Mouse (Mus musculus) limb, embryonic 10.5 days (tissue): ENCODE data around the gene Gpc3. TPM values are rescaled to one million over a fixed set of nuclear protein-coding genes. Genes with fewer than 3 reads are reported as not detected.

ENCODE experiments used
- DNase-seq: peaks from one replicate; pipeline ENCODE4 v3.0.0-alpha.2; 2017; ENCODE audit warnings: low spot score
- H3K27ac ChIP-seq: fragments of 300-500 bp; sonication (generic); 2 replicates; pipeline ENCODE4 v1.5.1; 2016; ENCODE audit warnings: mild to moderate bottlenecking
- H3K27me3 ChIP-seq: fragments of 300-500 bp; sonication (generic); 2 replicates; pipeline ENCODE4 v1.6.1; 2016; ENCODE audit warnings: low read depth, mild to moderate bottlenecking; ENCODE audit not compliant: poor library complexity, severe bottlenecking
- H3K36me3 ChIP-seq: fragments of 300-500 bp; sonication (generic); 2 replicates; pipeline ENCODE4 v1.6.1; 2016; ENCODE audit warnings: mild to moderate bottlenecking, moderate library complexity
- H3K4me1 ChIP-seq: fragments of 300-500 bp; sonication (generic); 2 replicates; pipeline ENCODE4 v1.6.1; 2016
- H3K4me3 ChIP-seq: fragments of 300-500 bp; sonication (generic); 2 replicates; pipeline ENCODE4 v1.5.1; 2016; ENCODE audit warnings: mild to moderate bottlenecking, moderate library complexity
- H3K9me3 ChIP-seq: fragments of 300-500 bp; sonication (generic); replicated peaks from 2 replicates; pipeline ENCODE4 v1.6.1; 2016; ENCODE audit warnings: mild to moderate bottlenecking
- WGBS: fragments of 180-500 bp; shearing (Covaris S2); methylation state at CpG from one replicate; pipeline ENCODE4 v1.1.7; 2016; 5-methylcytosine and 5-hydroxymethylcytosine counted together
- polyA plus RNA-seq: library from polyadenylated mRNA; unstranded; fragments of >200 nt; fragmentation: Nextera tagmentation; extraction: Ambion mirVana; gene quantifications from 2 replicates; pipeline ENCODE4 v1.2.1, GENCODE M21; 2016

Gene Gpc3
- polyA plus RNA-seq: 1,000 and 1,116 TPM in 2 replicates

GRCm38 (mm10) chrX:52613328-52614030 is at the start of gene Gpc3:
Gene Gpc3, minus strand, starts transcription at chrX:52613950.
- DNase-seq: peak; percentile 49
- H3K4me3 ChIP-seq: peak within 1 kb of the TSS; percentile 73
- H3K4me1 ChIP-seq: peaks cover 35% of the 10 kb centered on the region
- peaks cover 2% of the 10 kb centered on the region; the same call in 1 of the 2 replicates for H3K36me3 ChIP-seq
- peaks cover 54% of the 10 kb centered on the region for H3K27me3 ChIP-seq
- H3K27ac ChIP-seq: peak within 1 kb of the TSS; percentile 94
- H3K9me3 ChIP-seq: no peaks in the 10 kb centered on the region
- WGBS: 17% methylated on average over 48 of the region's 48 CpGs

GRCm38 (mm10) chrX:52651975-52652374 is 38.2 kb upstream of the Gpc3 start:
- H3K4me3 ChIP-seq: peak overlapping the region; percentile 32
- H3K27ac ChIP-seq: peak overlapping the region; percentile 88
- H3K9me3 ChIP-seq: no peaks in the 10 kb centered on the region
- peak; percentile 41 for DNase-seq
- 13% methylated on average over 10 of the region's 10 CpGs for WGBS
- H3K4me1 ChIP-seq: peaks cover 37% of the 10 kb centered on the region
- H3K27me3 ChIP-seq: 0 out of 2 replicates have a peak, but pooled peaks cover 16% of the 10 kb centered on the region
- H3K36me3 ChIP-seq: no peaks in the 10 kb centered on the region

- peak overlapping the region; percentile 88 for H3K27ac ChIP-seq
- peak overlapping the region; percentile 32 for H3K4me3 ChIP-seq
- DNase-seq: peak; percentile 50
- H3K9me3 ChIP-seq: no peaks in the 10 kb centered on the region
- peaks cover 37% of the 10 kb centered on the region for H3K4me1 ChIP-seq
- H3K27me3 ChIP-seq: 0 out of 2 replicates have a peak, but pooled peaks cover 16% of the 10 kb centered on the region
- 20% methylated on average over 9 of the region's 9 CpGs for WGBS
- H3K36me3 ChIP-seq: no peaks in the 10 kb centered on the region
Measured at GRCm38 (mm10) chrX:52651472-52651948, 37.8 kb upstream of the Gpc3 start.

GRCm38 (mm10) chrX:52648910-52649785 is 35.4 kb upstream of the Gpc3 start:
- WGBS: 17% methylated on average over 19 of the region's 19 CpGs
- H3K9me3 ChIP-seq: no peaks in the 10 kb centered on the region
- peak; percentile 55 for DNase-seq
- H3K27me3 ChIP-seq: peaks cover 21% of the 10 kb centered on the region; the same call in 1 of the 2 replicates
- peak overlapping the region; percentile 31 for H3K4me3 ChIP-seq
- H3K27ac ChIP-seq: peak overlapping the region; percentile 88
- no peaks in the 10 kb centered on the region for H3K36me3 ChIP-seq
- peaks cover 53% of the 10 kb centered on the region for H3K4me1 ChIP-seq

GRCm38 (mm10) chrX:52644393-52644792 is 30.6 kb upstream of the Gpc3 start:
- peaks cover 51% of the 10 kb centered on the region for H3K4me1 ChIP-seq
- no peak overlapping the region for H3K4me3 ChIP-seq
- no peaks in the 10 kb centered on the region for H3K36me3 ChIP-seq
- peaks cover 12% of the 10 kb centered on the region; the same call in 1 of the 2 replicates for H3K27me3 ChIP-seq
- H3K9me3 ChIP-seq: no peaks in the 10 kb centered on the region
- no peak for DNase-seq
- 56% methylated on average over 7 of the region's 7 CpGs for WGBS
- H3K27ac ChIP-seq: peak overlapping the region; percentile 66

GRCm38 (mm10) chrX:52643350-52643749 is 29.6 kb upstream of the Gpc3 start:
- no peak for DNase-seq
- Histone ChIP-seq H3K36me3 (no peaks in the 10 kb centered on the region), H3K9me3 (no peaks in the 10 kb centered on the region), H3K27me3 (peaks cover 6% of the 10 kb centered on the region; the same call in 1 of the 2 replicates), H3K27ac (peak overlapping the region; percentile 61; the same call in 1 of the 2 replicates), H3K4me3 (no peak overlapping the region), H3K4me1 (peaks cover 41% of the 10 kb centered on the region)
- WGBS: 70% methylated on average over 2 of the region's 2 CpGs

- H3K4me1 ChIP-seq: peaks cover 44% of the 10 kb centered on the region
- no peaks in the 10 kb centered on the region for H3K36me3 ChIP-seq
- no peaks in the 10 kb centered on the region for H3K9me3 ChIP-seq
- no peak overlapping the region for H3K27ac ChIP-seq
- WGBS: 90% methylated on average over 2 of the region's 2 CpGs
- DNase-seq: no peak
- H3K27me3 ChIP-seq: peaks cover 6% of the 10 kb centered on the region; the same call in 1 of the 2 replicates
- H3K4me3 ChIP-seq: no peak overlapping the region
Measured at GRCm38 (mm10) chrX:52642126-52642525, 28.4 kb upstream of the Gpc3 start.

GRCm38 (mm10) chrX:52637419-52637818 is 23.7 kb upstream of the Gpc3 start:
- DNase-seq: no peak

GRCm38 (mm10) chrX:52633976-52634375 is 20.2 kb upstream of the Gpc3 start:
- 48% methylated on average over 6 of the region's 6 CpGs for WGBS
- no peaks in the 10 kb centered on the region for H3K36me3 ChIP-seq
- no peak overlapping the region for H3K27ac ChIP-seq
- no peak for DNase-seq
- no peaks in the 10 kb centered on the region for H3K9me3 ChIP-seq
- peaks cover 53% of the 10 kb centered on the region for H3K4me1 ChIP-seq
- H3K4me3 ChIP-seq: no peak overlapping the region
- H3K27me3 ChIP-seq: peaks cover 12% of the 10 kb centered on the region; the same call in 1 of the 2 replicates

More at GRCm38 (mm10) chrX:52637419-52637818, 23.7 kb upstream of the Gpc3 start:
- Histone ChIP-seq H3K27me3 (peaks cover 4% of the 10 kb centered on the region; the same call in 1 of the 2 replicates), H3K4me3 (no peak overlapping the region), H3K9me3 (no peaks in the 10 kb centered on the region), H3K4me1 (peaks cover 24% of the 10 kb centered on the region; the same call in 1 of the 2 replicates), H3K27ac (no peak overlapping the region), H3K36me3 (no peaks in the 10 kb centered on the region)

- Histone ChIP-seq H3K36me3 (no peaks in the 10 kb centered on the region), H3K9me3 (no peaks in the 10 kb centered on the region), H3K4me3 (no peak overlapping the region), H3K27me3 (peaks cover 12% of the 10 kb centered on the region; the same call in 1 of the 2 replicates), H3K27ac (0 out of 2 replicates have a peak overlapping the region, but pooled peaks have one; percentile 42), H3K4me1 (peaks cover 56% of the 10 kb centered on the region)
- DNase-seq: no peak
- WGBS: 13% methylated on average over 7 of the region's 7 CpGs
Measured at GRCm38 (mm10) chrX:52632688-52633324, 19.1 kb upstream of the Gpc3 start.

GRCm38 (mm10) chrX:52626963-52627716 is 13.4 kb upstream of the Gpc3 start:
- Histone ChIP-seq H3K27me3 (peaks cover 26% of the 10 kb centered on the region; the same call in 1 of the 2 replicates), H3K4me3 (no peak overlapping the region), H3K27ac (peak overlapping the region; percentile 85), H3K4me1 (peaks cover 67% of the 10 kb centered on the region), H3K36me3 (no peaks in the 10 kb centered on the region), H3K9me3 (no peaks in the 10 kb centered on the region)
- WGBS: 45% methylated on average over 6 of the region's 6 CpGs
- DNase-seq: peak; percentile 33
